Mouse (Mus musculus): Measurements from ENCODE around the gene Gm5795. TPM values are rescaled to one million over a fixed set of nuclear protein-coding genes. Genes with fewer than 3 reads are reported as not detected.

Gm5795 gene
- total RNA-seq (2023): not detected

DNA sequence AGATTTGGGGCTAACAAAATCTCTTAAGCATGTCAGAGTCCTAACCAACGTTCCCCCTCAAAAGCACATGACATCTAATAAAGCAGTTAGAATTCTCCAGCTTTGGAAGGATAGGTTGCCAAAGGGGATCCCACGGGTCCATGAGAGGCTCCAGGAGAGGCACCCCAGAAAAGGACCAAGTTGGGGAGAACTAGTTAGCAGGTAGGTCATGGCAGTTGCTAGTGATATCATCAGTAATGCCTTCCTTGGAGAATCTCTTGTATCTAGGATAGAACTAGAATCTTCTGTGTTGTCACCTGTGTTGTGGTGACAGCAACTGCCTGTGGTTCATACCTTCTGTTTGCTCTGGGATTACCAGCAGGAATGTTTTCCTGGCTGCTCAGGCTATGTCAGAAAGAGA is at the start of gene Gm5795:
Gm5795 (plus strand) TSS at position 301 of the 400 bp plus-strand sequence.

DNA sequence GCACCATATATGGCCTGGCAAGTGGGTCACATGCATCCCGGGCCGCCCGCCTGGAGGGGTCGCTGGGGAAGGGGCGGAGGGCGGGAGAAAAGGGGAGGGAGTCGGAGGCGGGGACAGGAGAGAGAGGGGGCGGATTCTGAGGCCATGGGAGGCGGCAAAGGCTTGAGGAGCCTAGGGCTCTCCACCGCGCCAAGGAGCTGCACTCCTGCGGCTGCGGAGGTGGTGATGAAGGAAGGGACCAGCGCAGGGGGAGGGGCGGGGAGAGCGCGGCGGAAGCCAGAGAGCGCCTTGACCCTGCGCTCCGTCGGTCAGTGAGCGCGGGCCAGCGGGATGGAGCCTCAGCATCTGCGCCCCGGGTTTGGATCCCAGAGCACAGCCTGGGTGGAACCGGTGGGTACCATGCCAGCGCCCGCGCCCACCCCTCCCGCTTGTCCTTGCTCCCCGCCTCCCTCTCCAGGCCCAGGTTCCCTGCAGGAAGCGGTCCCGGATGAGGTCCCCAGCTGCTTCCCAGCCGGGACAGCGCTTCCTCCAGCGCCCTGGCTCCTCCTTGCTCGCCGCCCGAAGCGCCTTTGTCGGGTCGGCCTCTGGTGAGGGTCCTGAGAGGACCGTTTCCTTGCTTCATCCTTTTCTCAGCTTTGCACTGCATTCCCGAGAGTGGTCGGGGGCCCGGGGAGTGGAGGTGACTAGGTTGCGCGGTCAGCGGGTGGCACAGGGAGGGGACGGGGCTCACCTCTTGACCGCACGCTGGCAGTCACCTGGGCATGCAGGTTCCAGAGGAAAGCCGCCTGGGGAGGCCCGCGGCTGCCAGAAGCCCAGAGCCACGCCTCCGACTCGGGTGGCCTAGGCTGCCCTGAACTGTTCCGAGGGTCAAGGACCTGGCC is 20.5 kb downstream of the Gm5795 start, which contains the start of gene D830030K20Rik:
D830030K20Rik (plus strand) TSS at position 217 of the 881 bp plus-strand sequence.

Other genes with a start within 250 kb of the Gm5795 start
- gene Gm2888, start 158.3 kb upstream of the Gm5795 start, total RNA-seq (2023): not detected
- gene Gm2897, start 139.0 kb upstream of the Gm5795 start, total RNA-seq (2023): not detected
- gene Gm10340, start 54.3 kb upstream of the Gm5795 start, total RNA-seq (2023): not detected
- not detected for gene D830030K20Rik, start 20.2 kb downstream of the Gm5795 start, total RNA-seq (2023)
- not detected for gene Gm2956, start 144.4 kb downstream of the Gm5795 start, total RNA-seq (2023)
- gene Gm10413, start 206.8 kb downstream of the Gm5795 start, total RNA-seq (2023): not detected
- not detected for gene Gm10409, start 224.4 kb downstream of the Gm5795 start, total RNA-seq (2023)
- gene Gm3005, start 239.8 kb downstream of the Gm5795 start, total RNA-seq (2023): not detected

All from B cell, adult 67 days (primary cell).